Mouse (Mus musculus) embryonic facial prominence, embryonic 15.5 days (tissue): ENCODE measurements at regions not wholly inside any gene's neighbourhood (a gene's known extent, or its start where the extent isn't known, plus 50 kb on each side); places are given as distances from the start of the nearest gene placed in this dataset.

Experiments
- ATAC-seq: fragments of 200-750 bp; cut with Nextera tagmentation; 2 replicates; pipeline ENCODE4 v1.8.0; 2017; ENCODE audit warnings: low read depth, moderate TSS enrichment; ENCODE audit not compliant: insufficient number of reproducible peaks, low FRiP score, low TSS enrichment
- H3K27ac ChIP-seq: fragments of 300-500 bp; sonication (generic); replicated peaks from 2 replicates; pipeline ENCODE4 v1.5.1; 2015; ENCODE audit warnings: mild to moderate bottlenecking, inconsistent platforms
- H3K27me3 ChIP-seq: fragments of 300-500 bp; sonication (generic); 2 replicates; pipeline ENCODE4 v1.6.1; 2015; ENCODE audit warnings: inconsistent platforms
- H3K36me3 ChIP-seq: fragments of 300-500 bp; sonication (generic); 2 replicates; pipeline ENCODE4 v1.6.1; 2015; ENCODE audit warnings: mild to moderate bottlenecking, inconsistent platforms
- H3K4me1 ChIP-seq: fragments of 300-500 bp; sonication (generic); 2 replicates; pipeline ENCODE4 v1.6.1; 2015; ENCODE audit warnings: inconsistent platforms
- H3K4me2 ChIP-seq: fragments of 300-500 bp; sonication (generic); replicated peaks from 2 replicates; pipeline ENCODE4 v1.6.1; 2015; ENCODE audit warnings: mild to moderate bottlenecking, inconsistent platforms
- H3K4me3 ChIP-seq: fragments of 300-500 bp; sonication (generic); replicated peaks from 2 replicates; pipeline ENCODE4 v1.5.1; 2015; ENCODE audit warnings: mild to moderate bottlenecking, inconsistent platforms
- H3K9ac ChIP-seq: fragments of 300-500 bp; sonication (generic); 2 replicates; pipeline ENCODE4 v1.6.1; 2015; ENCODE audit warnings: inconsistent platforms
- H3K9me3 ChIP-seq: fragments of 300-500 bp; sonication (generic); replicated peaks from 2 replicates; pipeline ENCODE4 v1.6.1; 2016; ENCODE audit warnings: inconsistent platforms
- WGBS: fragments of 180-500 bp; shearing (Covaris S2); methylation state at CpG from one replicate; pipeline ENCODE4 v1.1.7; 2015; 5-methylcytosine and 5-hydroxymethylcytosine counted together

- 90% methylated on average over 3 of the region's 3 CpGs for WGBS
- H3K27ac ChIP-seq, result no peak overlapping the region
- H3K9me3 ChIP-seq, result no peaks in the 10 kb centered on the region
- H3K27me3 ChIP-seq, result no peaks in the 10 kb centered on the region
- H3K4me2 ChIP-seq, result no peak overlapping the region
- H3K36me3 ChIP-seq, result no peaks in the 10 kb centered on the region
- H3K9ac ChIP-seq, result no peak overlapping the region
- no peak overlapping the region for H3K4me3 ChIP-seq
- ATAC-seq, result no peak
- H3K4me1 ChIP-seq, result no peaks in the 10 kb centered on the region
Measured at GRCm38 (mm10) chr1:150240110-150240509, 79.1 kb upstream of the Pdc start.

- WGBS, result 90% methylated on average over 4 of the region's 4 CpGs
Measured at GRCm38 (mm10) chr1:150241153-150241552, 78.1 kb upstream of the Pdc start.

GRCm38 (mm10) chr1:150242108-150242507 is 77.1 kb upstream of the Pdc start:
- H3K9me3 ChIP-seq, result no peaks in the 10 kb centered on the region
- no peak overlapping the region for H3K4me2 ChIP-seq
- H3K36me3 ChIP-seq, result no peaks in the 10 kb centered on the region
- no peak for ATAC-seq
- H3K4me3 ChIP-seq, result no peak overlapping the region
- no peak overlapping the region for H3K27ac ChIP-seq
- no peaks in the 10 kb centered on the region for H3K27me3 ChIP-seq
- H3K4me1 ChIP-seq, result no peaks in the 10 kb centered on the region
- H3K9ac ChIP-seq, result no peak overlapping the region

More at GRCm38 (mm10) chr1:150241153-150241552, 78.1 kb upstream of the Pdc start:
- Histone ChIP-seq H3K27me3 (no peaks in the 10 kb centered on the region), H3K9ac (no peak overlapping the region), H3K4me3 (no peak overlapping the region), H3K4me2 (no peak overlapping the region), H3K9me3 (no peaks in the 10 kb centered on the region), H3K36me3 (no peaks in the 10 kb centered on the region), H3K27ac (no peak overlapping the region), H3K4me1 (no peaks in the 10 kb centered on the region)
- ATAC-seq, result no peak

DNA sequence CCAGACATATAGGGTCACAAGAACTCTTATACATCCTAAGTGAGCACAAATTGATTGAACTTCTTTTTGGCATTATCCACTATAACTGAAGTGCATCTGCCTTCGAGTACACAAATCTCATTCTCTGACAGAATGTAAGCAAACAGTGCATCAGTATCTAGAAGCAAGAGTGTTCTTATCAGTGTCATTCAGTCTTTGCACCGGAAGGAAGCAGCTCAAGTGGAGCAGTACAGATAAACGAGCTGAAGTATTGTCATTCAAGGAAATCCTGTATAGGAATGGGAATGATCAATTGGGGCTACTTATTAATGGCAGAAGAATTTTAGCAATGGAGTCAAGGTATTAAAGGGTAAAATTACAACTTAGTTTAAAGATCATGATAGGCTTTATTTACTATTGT is 74.3 kb upstream of the Pdc start:
- Histone ChIP-seq H3K27me3 (no peaks in the 10 kb centered on the region), H3K27ac (no peak overlapping the region), H3K4me2 (no peak overlapping the region), H3K4me3 (no peak overlapping the region), H3K36me3 (no peaks in the 10 kb centered on the region), H3K9ac (no peak overlapping the region), H3K4me1 (no peaks in the 10 kb centered on the region), H3K9me3 (no peaks in the 10 kb centered on the region)
- no peak for ATAC-seq
- WGBS, result 66% methylated on average over 3 of the region's 3 CpGs

DNA sequence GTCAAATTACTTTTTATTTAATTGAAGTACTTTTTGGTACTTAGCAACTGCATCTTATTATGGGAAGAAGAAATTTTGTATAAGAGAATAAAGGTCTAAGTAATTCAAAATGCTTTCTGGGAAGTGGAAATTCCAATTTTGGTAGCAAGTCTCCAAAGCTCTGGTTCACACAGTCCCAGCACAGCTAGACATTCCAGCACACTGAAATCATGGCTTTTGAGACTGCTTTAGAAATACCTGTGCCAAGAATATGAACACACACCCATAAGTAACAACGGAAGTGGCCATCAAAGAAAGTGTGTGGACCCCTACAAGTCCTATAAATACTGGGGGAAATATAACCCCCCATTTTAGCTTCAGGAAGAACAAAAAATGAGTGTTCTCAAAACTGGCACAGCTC is 67.8 kb upstream of the Pdc start:
- no peaks in the 10 kb centered on the region for H3K36me3 ChIP-seq
- no peak overlapping the region for H3K4me3 ChIP-seq
- no peaks in the 10 kb centered on the region for H3K4me1 ChIP-seq
- no peak overlapping the region for H3K27ac ChIP-seq
- ATAC-seq, result no peak
- 72% methylated on average over 1 of the region's 1 CpGs for WGBS
- H3K9ac ChIP-seq, result no peak overlapping the region
- no peak overlapping the region for H3K4me2 ChIP-seq
- H3K27me3 ChIP-seq, result no peaks in the 10 kb centered on the region
- no peaks in the 10 kb centered on the region for H3K9me3 ChIP-seq

DNA sequence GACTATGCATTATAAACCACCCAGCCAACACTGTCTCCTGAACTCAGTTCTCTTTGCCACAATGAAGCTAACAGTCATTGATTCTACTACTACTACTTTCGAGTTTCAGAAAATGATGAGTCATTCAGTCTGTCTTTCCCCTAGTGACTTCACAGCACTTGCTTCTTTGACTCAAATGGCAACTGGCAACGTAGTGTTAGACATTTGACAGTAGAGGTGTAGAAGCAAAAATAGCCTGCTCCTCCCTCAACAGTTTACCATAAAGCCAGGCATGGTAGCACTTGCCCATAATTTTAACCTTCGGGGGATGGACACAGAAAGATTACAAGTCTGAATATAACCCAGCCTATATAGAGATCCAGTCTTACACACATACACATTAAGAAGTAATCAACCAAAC is 67.3 kb upstream of the Pdc start:
- no peak overlapping the region for H3K9ac ChIP-seq
- H3K9me3 ChIP-seq, result no peaks in the 10 kb centered on the region
- no peak overlapping the region for H3K4me2 ChIP-seq
- no peak overlapping the region for H3K27ac ChIP-seq
- WGBS, result 78% methylated on average over 3 of the region's 3 CpGs
- H3K36me3 ChIP-seq, result no peaks in the 10 kb centered on the region
- H3K4me1 ChIP-seq, result no peaks in the 10 kb centered on the region
- no peaks in the 10 kb centered on the region for H3K27me3 ChIP-seq
- ATAC-seq, result no peak
- H3K4me3 ChIP-seq, result no peak overlapping the region

DNA sequence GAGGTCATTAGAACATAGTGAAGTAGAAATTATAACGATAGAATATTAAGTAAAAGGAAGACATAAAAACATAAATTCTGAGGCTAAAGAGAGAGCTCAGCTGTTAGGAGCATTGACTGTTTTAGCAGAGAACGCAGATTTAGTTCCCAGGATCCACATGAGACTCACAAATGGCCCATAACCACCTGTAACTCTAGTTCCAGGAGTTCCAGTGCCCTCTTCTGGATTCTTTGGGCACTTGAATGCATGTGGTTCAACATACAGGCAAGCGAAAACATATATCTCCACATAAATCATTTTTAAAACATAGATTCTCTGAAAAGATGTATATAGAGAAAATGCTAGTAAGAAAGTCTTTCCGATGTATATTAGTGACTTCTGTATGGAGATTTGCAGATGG is 61.6 kb upstream of the Pdc start:
- H3K4me1 ChIP-seq, result no peaks in the 10 kb centered on the region
- H3K27ac ChIP-seq, result no peak overlapping the region
- H3K36me3 ChIP-seq, result no peaks in the 10 kb centered on the region
- H3K9ac ChIP-seq, result no peak overlapping the region
- no peaks in the 10 kb centered on the region for H3K27me3 ChIP-seq
- WGBS, result 68% methylated on average over 4 of the region's 4 CpGs
- no peak for ATAC-seq
- H3K9me3 ChIP-seq, result no peaks in the 10 kb centered on the region
- H3K4me3 ChIP-seq, result no peak overlapping the region
- H3K4me2 ChIP-seq, result no peak overlapping the region

DNA sequence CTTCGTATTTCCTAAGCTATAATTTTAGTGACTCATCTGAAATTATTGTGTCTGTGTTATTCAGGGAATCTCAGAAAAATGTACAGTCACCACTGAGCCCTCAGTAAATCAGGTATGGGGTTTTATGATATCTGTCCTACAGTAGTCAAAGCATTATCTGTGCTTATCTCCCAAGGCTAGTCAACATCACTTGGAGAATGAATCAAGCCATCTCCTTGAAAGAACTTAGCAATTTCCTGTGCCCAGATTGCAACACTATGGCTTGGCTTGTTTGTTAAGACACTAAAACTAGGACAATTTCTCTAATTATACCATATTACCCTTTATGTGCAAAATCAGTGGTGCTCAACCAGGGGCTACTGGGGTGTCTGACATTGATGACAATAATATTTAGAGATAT is 58.9 kb upstream of the Pdc start:
- Histone ChIP-seq H3K4me3 (no peak overlapping the region), H3K27ac (no peak overlapping the region), H3K36me3 (no peaks in the 10 kb centered on the region), H3K4me1 (no peaks in the 10 kb centered on the region), H3K9ac (no peak overlapping the region), H3K4me2 (no peak overlapping the region), H3K9me3 (no peaks in the 10 kb centered on the region), H3K27me3 (no peaks in the 10 kb centered on the region)
- no peak for ATAC-seq
- WGBS, result 79% methylated on average over 1 of the region's 1 CpGs

- no peak for ATAC-seq
- no peaks in the 10 kb centered on the region for H3K36me3 ChIP-seq
- H3K4me3 ChIP-seq, result no peak overlapping the region
- 35% methylated on average over 3 of the region's 3 CpGs for WGBS
- no peaks in the 10 kb centered on the region for H3K9me3 ChIP-seq
- no peak overlapping the region for H3K4me2 ChIP-seq
- H3K9ac ChIP-seq, result no peak overlapping the region
- no peak overlapping the region for H3K27ac ChIP-seq
- no peaks in the 10 kb centered on the region for H3K27me3 ChIP-seq
- no peaks in the 10 kb centered on the region for H3K4me1 ChIP-seq
Measured at GRCm38 (mm10) chr1:150266502-150266901, 52.7 kb upstream of the Pdc start.

DNA sequence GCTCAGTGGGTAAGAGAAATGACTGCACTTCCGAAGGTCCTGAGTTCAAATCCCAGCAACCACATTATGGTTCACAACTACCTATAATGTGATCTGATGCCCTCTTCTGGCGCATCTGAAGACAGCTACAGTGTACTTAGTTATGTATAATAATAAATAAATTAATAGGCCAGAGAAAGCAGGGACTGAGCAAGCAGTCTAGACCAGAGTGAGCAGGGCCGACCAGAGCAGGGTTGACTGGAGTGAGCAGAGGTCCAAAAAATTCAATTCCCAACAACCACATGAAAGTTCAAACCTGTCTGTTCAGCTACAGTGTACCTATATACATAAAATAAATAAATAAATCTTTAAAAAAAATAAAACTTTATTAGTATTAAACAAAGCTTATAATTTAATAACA is 52.2 kb upstream of the Pdc start:
- 80% methylated on average over 3 of the region's 3 CpGs for WGBS

More for the DNA sequence above, 52.2 kb upstream of the Pdc start:
- H3K9me3 ChIP-seq, result no peaks in the 10 kb centered on the region
- H3K4me2 ChIP-seq, result no peak overlapping the region
- no peak overlapping the region for H3K4me3 ChIP-seq
- no peak for ATAC-seq
- no peaks in the 10 kb centered on the region for H3K27me3 ChIP-seq
- no peak overlapping the region for H3K9ac ChIP-seq
- no peaks in the 10 kb centered on the region for H3K4me1 ChIP-seq
- no peaks in the 10 kb centered on the region for H3K36me3 ChIP-seq
- no peak overlapping the region for H3K27ac ChIP-seq
